Mouse (Mus musculus) lung, adult 2 months (tissue): ENCODE data around the gene Slc28a3.

ENCODE experiments used
- CTCF ChIP-seq: fragments of 200-500 bp; IDR thresholded peaks from 2 replicates; pipeline ENCODE4 v1.5.1; 2011; ENCODE audit warnings: mild to moderate bottlenecking, low read length, control low read depth; ENCODE audit not compliant: insufficient read depth
- POLR2A ChIP-seq: fragments of 200-500 bp; IDR thresholded peaks from 2 replicates; pipeline ENCODE4 v1.6.1; 2011; ENCODE audit warnings: low read depth, mild to moderate bottlenecking, control low read depth, low read length, borderline replicate concordance; ENCODE audit errors: extremely low read depth

DNA sequence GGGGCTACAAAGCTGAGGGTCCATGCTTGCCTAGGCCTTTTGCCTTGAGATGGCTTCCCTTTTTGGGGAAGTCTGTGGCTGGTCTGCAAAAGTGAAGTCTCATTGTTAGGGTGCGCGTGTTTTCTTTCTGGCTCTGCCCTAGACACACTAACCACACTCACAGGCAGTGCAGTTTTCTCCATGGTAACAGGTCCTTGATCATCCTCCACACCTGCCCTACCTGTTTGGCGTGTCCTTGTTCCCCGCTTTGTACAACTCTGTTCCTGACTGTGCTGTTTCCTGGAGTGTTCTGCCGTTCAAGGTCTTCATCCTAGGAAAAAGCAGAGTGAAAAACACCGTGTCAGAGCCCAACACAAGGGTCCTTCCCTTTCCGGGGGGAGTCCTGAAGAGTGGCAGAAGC is 22.7 kb downstream of the Slc28a3 start:
- no peak for TF ChIP-seq POLR2A
- TF ChIP-seq CTCF: no peak
